Mouse (Mus musculus): ENCODE data around the gene Gm49395. TPM values are rescaled to one million over a fixed set of nuclear protein-coding genes. Genes with fewer than 3 reads are reported as not detected.

Gene Gm49395
- polyA plus RNA-seq, 1 experiment from 2014 or later: 2.5 TPM

DNA sequence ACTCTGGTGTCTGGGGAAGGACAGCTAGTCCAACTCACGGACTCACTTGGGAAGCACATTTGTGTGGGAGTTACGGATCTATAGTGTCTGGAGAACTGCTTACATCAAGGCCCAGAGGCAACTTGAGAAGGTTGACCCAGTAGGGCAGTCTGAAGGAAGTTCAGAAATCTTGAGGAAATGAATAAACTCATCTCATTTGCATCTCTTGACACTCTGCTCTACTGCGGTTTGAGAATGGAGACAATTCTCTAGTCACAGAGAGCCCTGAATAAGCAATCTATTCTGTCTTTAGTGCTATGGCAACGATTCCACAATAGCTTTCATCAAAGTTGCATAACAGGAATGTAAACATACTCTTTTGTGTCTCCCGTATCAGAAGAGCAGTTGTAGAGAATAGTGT lies 4.8 kb downstream of the Gm49395 start:
- no peaks in the 10 kb centered on the region for H3K9me3 ChIP-seq
- H3K4me3 ChIP-seq: no peak overlapping the region
- H3K9ac ChIP-seq: no peak overlapping the region
- ATAC-seq (ENCODE audit: insufficient number of reproducible peaks, insufficient read depth, low FRiP score, low TSS enrichment): no peak
- no peak overlapping the region for H3K4me2 ChIP-seq (replicated peaks)
- H3K27me3 ChIP-seq: no peaks in the 10 kb centered on the region; the same call in 1 of the 2 replicates
- H3K27ac ChIP-seq: no peak overlapping the region
- no peaks in the 10 kb centered on the region for H3K36me3 ChIP-seq
- peaks cover 5% of the 10 kb centered on the region; the same call in 1 of the 2 replicates for H3K4me1 ChIP-seq
- WGBS: 73% methylated on average over 5 of the region's 5 CpGs

DNA sequence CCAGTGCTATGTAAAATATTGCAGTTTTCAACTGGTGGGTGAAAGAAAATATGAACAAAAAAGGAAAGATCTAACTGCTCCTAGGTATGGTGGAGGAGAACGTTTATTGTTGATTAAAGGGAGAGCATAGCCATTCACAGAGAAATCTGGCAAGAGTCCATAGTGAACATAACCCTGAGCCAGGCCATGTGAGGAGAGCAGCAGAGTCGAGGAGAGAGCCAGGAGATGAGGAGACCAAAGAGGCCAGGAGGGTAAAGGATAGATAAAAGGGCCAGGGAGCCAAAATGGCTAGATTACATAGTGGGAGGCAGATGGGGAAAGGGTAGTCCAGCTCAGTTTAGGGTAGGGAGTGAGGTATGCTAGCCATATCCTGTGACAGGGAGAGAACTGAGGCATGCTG lies 5.5 kb downstream of the Gm49395 start:
- H3K4me1 ChIP-seq: peaks cover 2% of the 10 kb centered on the region; the same call in 1 of the 2 replicates
- H3K36me3 ChIP-seq: no peaks in the 10 kb centered on the region
- H3K27me3 ChIP-seq: no peaks in the 10 kb centered on the region; the same call in 1 of the 2 replicates
- no peak overlapping the region for H3K4me2 ChIP-seq (replicated peaks)
- no peaks in the 10 kb centered on the region for H3K9me3 ChIP-seq
- no peak for ATAC-seq (ENCODE audit: insufficient number of reproducible peaks, insufficient read depth, low FRiP score, low TSS enrichment)
- 64% methylated on average over 2 of the region's 2 CpGs for WGBS
- H3K27ac ChIP-seq: no peak overlapping the region
- H3K4me3 ChIP-seq: no peak overlapping the region
- no peak overlapping the region for H3K9ac ChIP-seq

DNA sequence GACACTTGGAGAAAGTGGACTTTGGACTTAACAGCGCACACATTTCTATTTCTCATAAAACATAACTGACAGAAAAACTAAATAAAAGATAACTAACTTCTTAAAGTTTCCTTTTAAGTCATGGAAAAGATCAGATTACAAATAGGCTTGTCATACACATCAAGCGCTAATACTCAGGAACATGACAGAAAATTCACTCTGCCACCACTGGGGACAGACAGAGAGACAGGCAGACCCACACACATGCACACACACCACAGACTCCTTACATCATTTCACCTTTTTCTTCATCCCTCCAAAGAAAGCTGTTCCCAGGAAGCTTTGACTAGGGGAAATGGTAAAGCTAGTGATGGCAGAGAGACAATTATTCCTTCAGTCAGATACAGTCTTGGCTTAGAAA lies 6.3 kb downstream of the Gm49395 start:
- WGBS: 83% methylated on average over 2 of the region's 2 CpGs
- no peak overlapping the region for H3K9ac ChIP-seq
- no peaks in the 10 kb centered on the region for H3K4me1 ChIP-seq
- ATAC-seq (ENCODE audit: insufficient number of reproducible peaks, insufficient read depth, low FRiP score, low TSS enrichment): no peak
- no peaks in the 10 kb centered on the region for H3K27me3 ChIP-seq
- H3K27ac ChIP-seq: no peak overlapping the region
- H3K36me3 ChIP-seq: no peaks in the 10 kb centered on the region
- no peak overlapping the region for H3K4me3 ChIP-seq
- no peak overlapping the region for H3K4me2 ChIP-seq (replicated peaks)
- H3K9me3 ChIP-seq: no peaks in the 10 kb centered on the region

DNA sequence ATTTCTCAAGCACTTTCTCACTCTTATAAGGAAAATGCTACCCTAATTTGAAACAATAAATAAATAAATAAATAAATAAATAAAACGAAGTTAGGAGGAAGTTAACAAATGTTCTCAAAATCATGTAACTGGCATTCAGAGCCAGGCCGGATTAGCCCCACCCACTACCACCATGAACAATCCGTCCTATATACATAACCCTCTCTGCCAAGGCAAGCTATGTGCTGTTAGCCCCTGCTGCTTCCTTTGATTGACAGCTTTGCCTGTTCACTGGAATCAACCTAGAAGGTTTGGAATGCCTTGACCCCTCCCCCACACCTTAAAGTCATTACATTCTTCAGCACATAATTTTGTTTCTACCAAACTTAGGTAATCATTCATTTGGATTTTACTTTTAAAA lies 10.2 kb downstream of the Gm49395 start:
- Histone ChIP-seq H3K4me3 (no peak overlapping the region), H3K4me2 (replicated peaks) (no peak overlapping the region), H3K9ac (no peak overlapping the region), H3K27me3 (no peaks in the 10 kb centered on the region), H3K9me3 (peaks cover 7% of the 10 kb centered on the region; the same call in 1 of the 2 replicates), H3K4me1 (peaks cover 10% of the 10 kb centered on the region; the same call in 1 of the 2 replicates), H3K27ac (no peak overlapping the region), H3K36me3 (peaks cover 18% of the 10 kb centered on the region)
- ATAC-seq (ENCODE audit: insufficient number of reproducible peaks, insufficient read depth, low FRiP score, low TSS enrichment): no peak
- 63% methylated on average over 3 of the region's 3 CpGs for WGBS

DNA sequence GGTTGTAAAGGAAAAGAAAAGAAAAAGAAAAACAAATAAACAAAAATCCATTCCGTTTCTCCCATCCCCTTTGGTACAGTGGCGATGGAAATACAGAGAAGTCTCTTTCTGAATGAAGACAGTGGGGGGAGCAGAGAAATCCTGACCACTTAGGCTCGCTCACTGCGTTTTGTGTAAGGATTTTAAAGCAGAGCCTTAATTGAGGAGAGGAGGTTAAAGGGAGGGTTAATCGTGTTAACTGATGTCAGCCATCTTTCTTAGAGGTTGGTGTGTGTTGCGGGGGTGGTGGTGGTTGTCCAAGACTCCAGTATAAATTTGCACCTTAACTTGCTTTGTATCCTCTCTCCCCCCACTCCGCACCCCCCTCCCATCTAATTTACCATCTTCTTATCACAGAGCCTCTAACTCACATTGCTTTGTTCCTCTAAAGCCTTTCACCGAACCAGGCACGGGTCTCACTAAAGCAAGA lies 10.7 kb downstream of the Gm49395 start:
- Histone ChIP-seq H3K4me2 (replicated peaks) (peak overlapping the region; percentile 90), H3K4me3 (peak overlapping the region; percentile 70; the same call in 1 of the 2 replicates), H3K9ac (peak overlapping the region; percentile 61; the same call in 1 of the 2 replicates), H3K27me3 (no peaks in the 10 kb centered on the region), H3K27ac (peak overlapping the region; percentile 90; the same call in 1 of the 2 replicates), H3K4me1 (peaks cover 10% of the 10 kb centered on the region; the same call in 1 of the 2 replicates), H3K36me3 (peaks cover 19% of the 10 kb centered on the region), H3K9me3 (peaks cover 7% of the 10 kb centered on the region; the same call in 1 of the 2 replicates)
- 50% methylated on average over 9 of the region's 9 CpGs for whole genome bisulfite sequencing
- no peak for ATAC-seq (ENCODE audit: insufficient number of reproducible peaks, insufficient read depth, low FRiP score, low TSS enrichment)

DNA sequence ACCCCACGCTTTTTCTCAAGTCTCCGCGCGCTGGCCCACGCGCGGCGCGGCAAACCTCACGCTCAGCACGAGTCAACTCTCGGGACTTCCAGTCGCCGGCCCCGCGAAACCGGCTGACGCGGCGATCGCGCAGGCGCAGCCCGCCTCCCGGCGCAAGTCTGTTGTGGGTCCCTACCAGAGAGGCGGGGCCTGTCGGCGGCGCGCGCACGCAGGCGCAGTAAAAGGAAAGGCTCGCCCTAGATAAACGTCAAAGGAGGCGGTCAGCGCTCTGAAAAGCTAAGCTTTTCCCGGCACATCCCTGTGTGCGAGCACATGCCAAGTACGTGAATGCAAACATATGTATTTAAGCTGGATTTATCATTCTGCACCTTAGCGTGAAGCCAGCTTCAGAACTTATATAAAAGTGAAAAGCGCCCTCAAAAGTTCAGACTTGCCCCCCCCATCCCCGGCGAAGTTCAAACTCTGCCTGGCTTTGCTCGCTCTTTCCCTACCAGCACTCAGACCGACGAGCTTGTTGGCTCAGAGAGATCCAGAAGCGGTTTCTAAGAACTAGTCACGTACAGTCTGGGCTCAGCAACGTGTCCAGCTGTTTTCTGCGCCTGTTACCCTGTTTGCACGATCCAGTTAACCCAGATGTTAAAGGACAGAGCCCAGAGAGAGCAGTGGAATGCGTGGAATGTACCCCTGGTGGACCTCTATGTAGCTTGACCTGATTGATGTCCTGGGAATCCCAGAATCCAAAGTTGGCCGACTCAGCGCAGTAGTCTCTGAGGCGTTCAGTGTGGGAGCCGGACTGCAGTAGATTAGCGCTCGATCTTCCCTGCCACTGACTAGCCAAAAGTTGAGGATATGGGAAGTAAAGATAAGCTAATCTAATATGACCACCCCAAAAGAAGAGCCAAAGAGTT lies 11.4 kb downstream of the Gm49395 start, which contains the start of gene Pelo:
Pelo (minus strand) TSS at position 118 of the 908 bp plus-strand sequence.
- Histone ChIP-seq H3K9ac (peak within 1 kb of the TSS; percentile 82), H3K27ac (peak within 1 kb of the TSS; percentile 90), H3K4me2 (replicated peaks) (peak within 1 kb of the TSS; percentile 90), H3K36me3 (peaks cover 19% of the 10 kb centered on the region), H3K9me3 (peaks cover 7% of the 10 kb centered on the region; the same call in 1 of the 2 replicates), H3K4me3 (peak within 1 kb of the TSS; percentile 70), H3K4me1 (peaks cover 10% of the 10 kb centered on the region; the same call in 1 of the 2 replicates), H3K27me3 (no peaks in the 10 kb centered on the region)
- under 1% methylated on average over 59 of the region's 60 CpGs for WGBS
- peak; percentile 93 for ATAC-seq (ENCODE audit: insufficient number of reproducible peaks, insufficient read depth, low FRiP score, low TSS enrichment)

DNA sequence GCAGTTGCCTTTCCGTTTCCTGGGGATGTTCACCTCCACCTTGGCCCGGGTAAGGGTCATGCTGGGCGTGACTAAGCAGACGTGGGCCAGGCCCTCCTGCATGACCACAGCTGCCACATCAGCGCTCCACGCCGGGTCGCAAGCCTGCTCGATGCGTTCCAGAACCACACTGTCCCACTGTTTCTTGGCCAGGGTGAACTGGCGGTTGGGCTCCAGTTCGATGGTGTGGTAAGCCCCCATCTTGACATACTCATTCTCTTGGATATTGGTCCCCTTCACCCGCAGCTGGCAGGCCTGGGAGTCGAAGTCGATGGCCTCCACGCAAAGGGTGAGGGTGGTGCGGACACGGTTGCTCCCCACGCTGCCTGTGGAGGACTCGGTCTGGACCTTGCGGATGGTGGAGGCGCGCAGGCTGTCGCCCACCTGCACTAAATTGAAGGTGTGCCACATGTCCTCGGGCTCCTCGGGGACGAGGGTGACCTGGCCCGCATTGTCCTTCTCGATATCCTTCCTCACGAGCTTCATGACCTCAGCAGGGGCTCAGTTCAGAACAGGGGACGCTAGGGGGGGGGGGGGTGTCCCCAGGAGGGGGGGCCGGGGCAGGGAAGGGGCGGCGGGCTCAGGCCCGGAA lies 12.2 kb downstream of the Gm49395 start:
- peak overlapping the region; percentile 70 for H3K4me3 ChIP-seq
- H3K27me3 ChIP-seq: no peaks in the 10 kb centered on the region
- ATAC-seq (ENCODE audit: insufficient number of reproducible peaks, insufficient read depth, low FRiP score, low TSS enrichment): peak; percentile 68
- H3K4me1 ChIP-seq: peaks cover 10% of the 10 kb centered on the region; the same call in 1 of the 2 replicates
- peaks cover 19% of the 10 kb centered on the region for H3K36me3 ChIP-seq
- peak overlapping the region; percentile 82 for H3K9ac ChIP-seq
- H3K4me2 ChIP-seq (replicated peaks): peak overlapping the region; percentile 90
- WGBS: 9% methylated on average over 31 of the region's 35 CpGs
- peak overlapping the region; percentile 90; the same call in 1 of the 2 replicates for H3K27ac ChIP-seq
- peaks cover 7% of the 10 kb centered on the region; the same call in 1 of the 2 replicates for H3K9me3 ChIP-seq

DNA sequence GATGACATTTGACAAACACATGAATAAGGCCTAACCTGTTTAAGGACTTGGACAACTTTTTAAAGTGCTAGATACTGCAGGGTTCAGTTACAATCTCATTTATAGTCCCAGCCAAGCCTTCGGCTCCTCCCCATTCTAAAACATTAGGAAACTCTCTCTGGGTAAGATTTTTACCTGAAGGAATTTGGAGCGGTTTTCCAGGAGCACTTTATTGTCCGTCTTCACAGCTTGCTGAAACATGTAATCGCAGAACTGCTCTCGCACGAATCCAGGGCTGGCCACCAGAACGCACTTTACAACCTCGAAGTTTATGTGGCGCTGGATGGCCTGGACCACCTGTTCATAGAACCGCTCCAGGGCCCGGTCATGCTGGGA lies 12.7 kb downstream of the Gm49395 start:
- peaks cover 7% of the 10 kb centered on the region; the same call in 1 of the 2 replicates for H3K9me3 ChIP-seq
- WGBS: 64% methylated on average over 11 of the region's 11 CpGs
- H3K9ac ChIP-seq: peak overlapping the region; percentile 82
- H3K4me1 ChIP-seq: peaks cover 10% of the 10 kb centered on the region; the same call in 1 of the 2 replicates
- H3K27ac ChIP-seq: no peak overlapping the region
- peak overlapping the region; percentile 90 for H3K4me2 ChIP-seq (replicated peaks)
- ATAC-seq (ENCODE audit: insufficient number of reproducible peaks, insufficient read depth, low FRiP score, low TSS enrichment): no peak
- H3K4me3 ChIP-seq: peak overlapping the region; percentile 70
- no peaks in the 10 kb centered on the region for H3K27me3 ChIP-seq
- peaks cover 19% of the 10 kb centered on the region for H3K36me3 ChIP-seq

DNA sequence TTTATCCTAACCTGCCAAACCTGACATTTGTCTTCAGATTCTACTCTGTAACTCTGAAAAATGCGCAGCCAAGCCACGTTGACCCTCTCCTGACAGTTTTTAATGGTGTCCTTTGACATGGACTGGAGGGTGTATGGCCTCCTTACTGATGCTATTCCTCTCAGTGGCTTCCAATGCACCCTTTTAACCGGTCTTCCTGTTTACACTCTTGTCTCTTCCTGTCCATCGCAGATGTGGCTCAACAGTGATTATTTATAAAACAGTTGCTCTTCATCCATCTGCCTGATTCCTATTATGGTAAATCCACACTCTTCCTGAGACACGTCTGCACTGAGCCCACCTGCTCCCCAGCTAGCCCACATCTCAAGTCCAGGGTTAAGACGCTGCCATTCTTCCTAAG lies 15.7 kb downstream of the Gm49395 start:
- 92% methylated on average over 6 of the region's 6 CpGs for WGBS
- Histone ChIP-seq H3K4me2 (replicated peaks) (no peak overlapping the region), H3K4me3 (no peak overlapping the region)

DNA sequence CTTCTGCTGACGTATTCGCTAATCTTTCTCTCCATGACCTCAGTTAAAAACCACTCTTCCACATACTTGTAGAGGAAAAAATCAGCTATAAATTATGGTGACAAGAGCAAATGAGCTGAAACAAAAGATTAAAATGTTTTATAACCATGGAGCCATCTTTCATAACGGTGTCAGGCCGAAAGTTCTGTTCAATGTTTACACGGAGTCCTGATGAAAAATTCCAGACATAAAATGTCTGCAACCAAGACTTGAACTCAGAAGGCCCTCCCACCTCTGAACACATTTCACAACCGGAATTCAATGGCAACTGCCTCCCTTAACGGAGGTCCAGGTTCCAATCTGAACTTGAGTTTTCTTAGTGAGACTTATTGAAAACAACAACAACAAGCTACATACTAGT lies 19.4 kb downstream of the Gm49395 start:
- Histone ChIP-seq H3K27me3 (no peaks in the 10 kb centered on the region), H3K9me3 (0 out of 2 replicates have a peak, but pooled peaks cover 2% of the 10 kb centered on the region), H3K9ac (no peak overlapping the region), H3K4me2 (replicated peaks) (no peak overlapping the region), H3K4me3 (no peak overlapping the region), H3K36me3 (peaks cover 6% of the 10 kb centered on the region), H3K4me1 (no peaks in the 10 kb centered on the region), H3K27ac (no peak overlapping the region)
- WGBS: 86% methylated on average over 7 of the region's 7 CpGs
- no peak for ATAC-seq (ENCODE audit: insufficient number of reproducible peaks, insufficient read depth, low FRiP score, low TSS enrichment)

More for the DNA sequence above, 15.7 kb downstream of the Gm49395 start:
- Histone ChIP-seq H3K9ac (no peak overlapping the region), H3K27ac (no peak overlapping the region), H3K4me1 (peaks cover 10% of the 10 kb centered on the region; the same call in 1 of the 2 replicates), H3K9me3 (peaks cover 7% of the 10 kb centered on the region; the same call in 1 of the 2 replicates), H3K27me3 (no peaks in the 10 kb centered on the region), H3K36me3 (peaks cover 19% of the 10 kb centered on the region)
- ATAC-seq (ENCODE audit: insufficient number of reproducible peaks, insufficient read depth, low FRiP score, low TSS enrichment): no peak

DNA sequence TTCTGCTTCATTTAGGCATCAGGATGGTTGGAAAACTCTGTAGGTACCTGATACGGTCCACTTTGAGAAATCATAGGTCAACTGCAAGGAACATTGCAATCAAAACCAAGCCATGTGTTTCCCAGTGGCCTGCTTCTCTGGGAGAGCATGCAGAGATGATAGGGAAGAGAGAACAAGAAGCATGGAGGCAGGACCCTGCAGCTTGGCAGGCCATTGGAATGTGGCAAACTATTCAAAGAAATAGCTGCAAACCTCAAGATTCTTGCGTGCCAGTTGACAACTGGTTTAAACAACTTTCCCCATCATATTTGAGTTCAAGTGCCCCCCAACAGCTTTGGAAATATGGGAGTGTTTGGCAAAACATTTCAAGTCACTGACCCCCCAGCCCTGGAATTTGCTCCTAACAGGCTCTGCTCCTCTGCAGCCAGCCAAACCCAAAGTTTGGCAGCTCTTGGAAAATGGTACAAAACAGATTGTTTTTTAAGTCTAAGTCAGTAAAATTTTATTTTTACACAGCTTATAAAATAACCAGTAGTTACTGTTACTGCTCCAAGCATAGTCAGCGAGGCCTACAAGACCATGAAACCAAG lies 21.6 kb downstream of the Gm49395 start:
- no peak overlapping the region for H3K4me2 ChIP-seq (replicated peaks)
- H3K27me3 ChIP-seq: no peaks in the 10 kb centered on the region
- no peaks in the 10 kb centered on the region for H3K36me3 ChIP-seq
- H3K4me3 ChIP-seq: no peak overlapping the region
- H3K4me1 ChIP-seq: no peaks in the 10 kb centered on the region
- WGBS: 88% methylated on average over 3 of the region's 3 CpGs
- ATAC-seq (ENCODE audit: insufficient number of reproducible peaks, insufficient read depth, low FRiP score, low TSS enrichment): no peak
- no peaks in the 10 kb centered on the region for H3K9me3 ChIP-seq
- no peak overlapping the region for H3K27ac ChIP-seq
- H3K9ac ChIP-seq: no peak overlapping the region

Data from embryonic facial prominence, embryonic 12.5 days (tissue).